ENCODE assay signal across 8 mouse cellular contexts in genomic region chr9:71770484-71770883, GRCm38 (mm10). TPM values are rescaled to one million over a fixed set of nuclear protein-coding genes. Genes with fewer than 3 reads are reported as not detected.
DNase-seq lines count a peak whose midpoint lies in the region; ATAC-seq and TF ChIP-seq lines count a peak whose summit lies in the region.

No protein-coding gene starts in this region.

- H3K36me3 ChIP-seq in forebrain, embryonic 14.5 days (ENCODE audit: control insufficient read depth, insufficient read depth, low read length) = no peaks in the 10 kb centered on the region
- H3K36me3 ChIP-seq in liver, embryonic 14.5 days (replicated peaks; ENCODE audit: control insufficient read depth, insufficient read depth, low read depth) = no peaks in the 10 kb centered on the region

- H3K9me3 ChIP-seq in forebrain, embryonic 14.5 days (replicated peaks; ENCODE audit: control insufficient read depth, low read length) = 0 out of 2 replicates have a peak, but pooled peaks cover 8% of the 10 kb centered on the region
- no peaks in the 10 kb centered on the region for H3K9me3 ChIP-seq in liver, embryonic 14.5 days (ENCODE audit: control insufficient read depth, low read length)

- peak overlapping the region; percentile 92; the same call in 1 of the 2 replicates for H3K4me2 ChIP-seq in forebrain, embryonic 14.5 days (ENCODE audit: low read length)
- peak overlapping the region; percentile 30 for H3K4me2 ChIP-seq in liver, embryonic 14.5 days (ENCODE audit: low read depth)

- H3K27ac ChIP-seq in forebrain, embryonic 14.5 days (ENCODE audit: low read depth, low read length) = no peak overlapping the region
- H3K27ac ChIP-seq in liver, embryonic 14.5 days = no peak overlapping the region

- DNase-seq in embryo, embryonic 9.5 days (ENCODE audit: extremely low spot score) = peak; percentile 31
- no peak for DNase-seq in embryo, embryonic 11 days
- peak; percentile 41 for DNase-seq in 3134 (ENCODE audit: extremely low read depth, insufficient read length, low spot score)
- no peak for DNase-seq in forebrain, embryonic 14.5 days (ENCODE audit: low spot score)
- DNase-seq in liver, embryonic 14.5 days (ENCODE audit: low read depth in 3 of 3, low spot score in 3 of 3) = no peak
- DNase-seq in frontal cortex, postnatal 36 days (ENCODE audit: low spot score in 2 of 2) = no peak
- DNase-seq in thymus, postnatal 14 days = no peak
- no peak for DNase-seq in gastrocnemius, postnatal 4 days (ENCODE audit: low spot score in 2 of 2)

- no peak overlapping the region for H3K4me3 ChIP-seq in forebrain, embryonic 14.5 days (ENCODE audit: low read depth, low read length)
- H3K4me3 ChIP-seq in liver, embryonic 14.5 days (ENCODE audit: insufficient read depth in 1 of 2, low read depth in 2 of 2, low read length in 2 of 2) = peak overlapping the region; percentile 42 to 53; a peak in 2 of 4 replicates

- 2% methylated on average over 10 of the region's 10 CpGs for WGBS in forebrain, embryonic 14.5 days
- WGBS in liver, embryonic 14.5 days (ENCODE audit: insufficient replicate concordance) = 3% methylated on average over 10 of the region's 10 CpGs

- peaks cover 27% of the 10 kb centered on the region for H3K27me3 ChIP-seq in forebrain, embryonic 14.5 days (replicated peaks; ENCODE audit: control insufficient read depth, insufficient read depth, low read length)
- H3K27me3 ChIP-seq in liver, embryonic 14.5 days (ENCODE audit: control insufficient read depth, insufficient read depth, low read length) = peaks cover 26% of the 10 kb centered on the region

- TF ChIP-seq EP300 in liver, embryonic 14.5 days (IDR thresholded peaks at IDR 0.05; ENCODE audit: low read depth) = no peak

- TF ChIP-seq CTCF in liver, embryonic 14.5 days (IDR thresholded peaks at IDR 0.05; ENCODE audit: low read depth) = peak; percentile 28; the same call in 1 of the 2 replicates

- no peak for ATAC-seq in forebrain, embryonic 14.5 days
- ATAC-seq in liver, embryonic 14.5 days (ENCODE audit: insufficient read depth) = no peak

- H3K9ac ChIP-seq in forebrain, embryonic 14.5 days (ENCODE audit: low read length) = no peak overlapping the region
- H3K9ac ChIP-seq in liver, embryonic 14.5 days (replicated peaks) = no peak overlapping the region

- peaks cover 5% of the 10 kb centered on the region for H3K4me1 ChIP-seq in forebrain, embryonic 14.5 days (ENCODE audit: control insufficient read depth, insufficient read depth, low read length)
- H3K4me1 ChIP-seq in liver, embryonic 14.5 days (replicated peaks; ENCODE audit: control insufficient read depth in 2 of 2, insufficient read depth in 2 of 2, low read length in 1 of 2) = peaks cover 0 to 2% of the 10 kb centered on the region in 2 experiments; a peak in 1 of 4 replicates

RNA-seq across cellular contexts. Expression of gene Cgnl1, which starts 0.9 kb away (rescaled TPM):
- polyA plus RNA-seq in forebrain, embryonic 14.5 days (2014; fragmentation: Nextera tagmentation; extraction: Ambion mirVana) = 2.3 and 3.5 TPM in 2 replicates
- polyA plus RNA-seq in liver, embryonic 14.5 days (2012; rRNA removed) = 1.4 and 1.8 TPM in 2 replicates
- 1.0 and 1.2 TPM in 2 replicates for polyA plus RNA-seq in liver, embryonic 14.5 days (2014; fragmentation: Nextera tagmentation; extraction: Ambion mirVana)
- total RNA-seq in gastrocnemius, postnatal 4 days (2021) = 10 to 100 TPM; 21.6 to 22.0 TPM

Comparison
In these comparisons a context has a peak if more than half of its experiments do, and no peak if none do; other contexts are left out.
1. DNase-seq: peak in embryo, embryonic 9.5 days (single experiment) and 3134 (single experiment); none in embryo, embryonic 11 days (single experiment), forebrain, embryonic 14.5 days (single experiment), liver, embryonic 14.5 days (0 of 3), frontal cortex, postnatal 36 days (0 of 2), thymus, postnatal 14 days (single experiment) and gastrocnemius, postnatal 4 days (0 of 2).